Mouse (Mus musculus) bone marrow macrophage, adult 2 months (primary cell): ENCODE data around the gene Sppl3.

Experiments
- CTCF ChIP-seq: IDR thresholded peaks from 2 replicates; pipeline ENCODE4 v1.5.1; 2012; ENCODE audit warnings: low read depth, mild to moderate bottlenecking, low read length, moderate library complexity
- POLR2A ChIP-seq: IDR thresholded peaks from 2 replicates; pipeline ENCODE4 v1.6.1; 2012; ENCODE audit warnings: mild to moderate bottlenecking, low read depth, low read length, borderline replicate concordance

GRCm38 (mm10) chr5:115009143-115009542 lies 1.8 kb upstream of the Sppl3 start:
- TF ChIP-seq CTCF (no peak), POLR2A (no peak)
